Mouse (Mus musculus): ENCODE data around the gene Nefh. TPM values are rescaled to one million over a fixed set of nuclear protein-coding genes. Genes with fewer than 3 reads are reported as not detected.

Nefh gene
- 0.75 and 0.92 TPM in 2 replicates for polyA plus RNA-seq (2015; fragmentation: Nextera tagmentation; extraction: Ambion mirVana)

GRCm38 (mm10) chr11:4947813-4948174 lies at the start of gene Nefh:
Gene Nefh, minus strand, starts transcription at chr11:4948064.

GRCm38 (mm10) chr11:4986695-4987486 lies 39.0 kb upstream of the Nefh start, which contains the start of gene Ap1b1:
Gene Ap1b1, plus strand, starts transcription at chr11:4986824.

GRCm38 (mm10) chr11:4894848-4895816 lies 52.7 kb downstream of the Nefh start, which contains the start of gene Thoc5:
Gene Thoc5, plus strand, starts transcription at chr11:4895320.

Other genes starting within 250 kb of the Nefh start
- 724 and 780 TPM in 2 replicates for gene Uqcr10, start 243.7 kb downstream of the Nefh start, polyA plus RNA-seq (2015; fragmentation: Nextera tagmentation; extraction: Ambion mirVana)
- gene Zmat5, start 243.4 kb downstream of the Nefh start, polyA plus RNA-seq (2015; fragmentation: Nextera tagmentation; extraction: Ambion mirVana) = 36.0 and 36.5 TPM in 2 replicates
- 0.06 TPM in 1 of 2 replicates, not detected in the other for gene Cabp7, start 201.3 kb downstream of the Nefh start, polyA plus RNA-seq (2015; fragmentation: Nextera tagmentation; extraction: Ambion mirVana)
- gene Nf2, start 98.5 kb downstream of the Nefh start, polyA plus RNA-seq (2015; fragmentation: Nextera tagmentation; extraction: Ambion mirVana) = 13.8 and 14.0 TPM in 2 replicates
- 7.3 and 8.8 TPM in 2 replicates for gene Nipsnap1, start 74.1 kb downstream of the Nefh start, polyA plus RNA-seq (2015; fragmentation: Nextera tagmentation; extraction: Ambion mirVana)
- gene Thoc5, start 52.7 kb downstream of the Nefh start, polyA plus RNA-seq (2015; fragmentation: Nextera tagmentation; extraction: Ambion mirVana) = 15.0 and 17.2 TPM in 2 replicates
- 71.9 and 72.9 TPM in 2 replicates for gene Ap1b1, start 38.8 kb upstream of the Nefh start, polyA plus RNA-seq (2015; fragmentation: Nextera tagmentation; extraction: Ambion mirVana)
- gene Rasl10a, start 110.1 kb upstream of the Nefh start, polyA plus RNA-seq (2015; fragmentation: Nextera tagmentation; extraction: Ambion mirVana) = 0.69 and 0.87 TPM in 2 replicates
- 7.3 and 9.8 TPM in 2 replicates for gene Gas2l1, start 117.3 kb upstream of the Nefh start, polyA plus RNA-seq (2015; fragmentation: Nextera tagmentation; extraction: Ambion mirVana)
- gene Rhbdd3, start 150.9 kb upstream of the Nefh start, polyA plus RNA-seq (2015; fragmentation: Nextera tagmentation; extraction: Ambion mirVana) = 19.0 and 20.2 TPM in 2 replicates
- gene Ewsr1, start 151.2 kb upstream of the Nefh start, polyA plus RNA-seq (2015; fragmentation: Nextera tagmentation; extraction: Ambion mirVana) = 328 and 348 TPM in 2 replicates
- gene Emid1, start 204.2 kb upstream of the Nefh start, polyA plus RNA-seq (2015; fragmentation: Nextera tagmentation; extraction: Ambion mirVana) = 9.7 and 10.7 TPM in 2 replicates